Mouse (Mus musculus): ENCODE results near the gene Mapk12. TPM values are rescaled to one million over a fixed set of nuclear protein-coding genes. Genes with fewer than 3 reads are reported as not detected.

The Mapk12 gene
- polyA plus RNA-seq, 1 experiment: 12.8 TPM

DNA sequence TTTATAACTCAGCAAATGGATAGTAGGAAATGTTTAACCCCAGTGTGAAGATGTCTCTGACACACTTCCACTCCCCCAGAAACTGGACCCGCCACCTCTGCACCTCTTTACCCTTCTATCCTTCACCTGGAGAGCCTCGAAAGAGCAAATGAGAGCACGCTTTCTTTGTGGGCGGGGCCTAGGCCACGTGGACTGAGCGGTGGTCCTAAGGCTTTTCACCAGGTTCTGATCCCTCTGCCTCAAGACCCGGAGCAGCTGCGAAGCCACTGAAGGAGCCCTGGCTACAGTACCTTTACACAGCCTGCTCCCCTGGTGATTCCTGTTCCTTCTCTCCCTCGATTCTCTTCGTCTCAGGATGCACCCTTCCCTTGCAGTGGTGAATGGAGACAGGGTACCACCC is 7.0 kb upstream of the Mapk12 start:
- no peak for TF ChIP-seq POLR2A (IDR thresholded peaks at IDR 0.05; ENCODE audit: borderline replicate concordance, extremely low read depth, insufficient read depth, insufficient read length, poor library complexity, severe bottlenecking)
- no peak for TF ChIP-seq CTCF (IDR thresholded peaks at IDR 0.05; ENCODE audit: borderline replicate concordance, extremely low read depth, insufficient read depth, insufficient read length)
- peak; percentile 35 for DNase-seq (ENCODE audit: low read depth)

DNA sequence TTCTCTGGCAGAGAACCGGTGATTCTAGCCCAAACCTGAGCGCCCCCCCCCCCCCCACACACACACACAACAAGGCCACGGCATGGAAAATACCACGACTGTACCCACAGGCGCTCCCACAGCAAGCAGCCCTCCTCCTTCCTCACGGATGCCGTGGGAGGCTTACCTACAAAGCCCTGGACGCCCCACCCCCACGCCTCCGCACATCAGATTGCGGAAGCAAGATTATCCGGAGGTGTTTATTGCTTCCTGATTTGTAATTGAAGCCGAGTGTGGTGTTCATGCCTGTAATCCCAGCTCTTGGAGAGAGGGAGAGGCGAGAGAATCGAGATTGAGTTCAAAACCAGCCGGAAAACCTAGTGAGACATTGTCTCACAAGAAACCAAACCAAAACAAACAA is 6.5 kb upstream of the Mapk12 start:
- peak; percentile 60 for DNase-seq (ENCODE audit: low read depth)
- TF ChIP-seq CTCF (IDR thresholded peaks at IDR 0.05; ENCODE audit: borderline replicate concordance, extremely low read depth, insufficient read depth, insufficient read length): no peak
- no peak for TF ChIP-seq POLR2A (IDR thresholded peaks at IDR 0.05; ENCODE audit: borderline replicate concordance, extremely low read depth, insufficient read depth, insufficient read length, poor library complexity, severe bottlenecking)

GRCm38 (mm10) chr15:89146537-89146936 is 6.0 kb upstream of the Mapk12 start:
- TF ChIP-seq POLR2A (IDR thresholded peaks at IDR 0.05; ENCODE audit: borderline replicate concordance, extremely low read depth, insufficient read depth, insufficient read length, poor library complexity, severe bottlenecking) (no peak), CTCF (IDR thresholded peaks at IDR 0.05; ENCODE audit: borderline replicate concordance, extremely low read depth, insufficient read depth, insufficient read length) (no peak)
- peak; percentile 68 for DNase-seq (ENCODE audit: low read depth)

DNA sequence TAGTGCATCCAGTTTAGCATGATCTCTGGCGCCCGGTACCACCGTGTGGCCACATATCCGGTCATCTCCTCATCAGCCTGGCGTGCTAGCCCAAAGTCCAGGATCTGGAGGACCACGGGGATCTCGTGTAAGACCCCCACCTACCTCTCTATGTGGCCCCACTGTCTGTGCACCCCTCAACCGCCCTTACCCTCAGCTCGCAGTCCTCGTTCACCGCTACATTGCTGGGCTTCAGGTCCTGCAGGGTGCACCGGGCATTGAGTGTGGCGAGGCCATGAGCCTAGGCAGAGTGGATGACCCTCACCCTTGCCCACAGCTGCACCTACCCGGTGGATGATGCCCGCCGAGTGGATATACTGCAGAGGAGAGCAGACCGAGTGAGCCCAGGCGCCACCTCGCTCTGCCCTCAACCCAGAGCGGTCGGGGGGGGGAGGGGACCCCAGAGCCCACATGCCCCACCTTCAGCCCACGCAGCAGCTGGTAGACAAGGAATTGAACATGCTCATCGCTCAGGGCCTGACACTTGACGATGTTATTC is 5.4 kb upstream of the Mapk12 start:
- no peak for TF ChIP-seq CTCF (IDR thresholded peaks at IDR 0.05; ENCODE audit: borderline replicate concordance, extremely low read depth, insufficient read depth, insufficient read length)
- no peak for TF ChIP-seq POLR2A (IDR thresholded peaks at IDR 0.05; ENCODE audit: borderline replicate concordance, extremely low read depth, insufficient read depth, insufficient read length, poor library complexity, severe bottlenecking)
- no peak for DNase-seq (ENCODE audit: low read depth)

DNA sequence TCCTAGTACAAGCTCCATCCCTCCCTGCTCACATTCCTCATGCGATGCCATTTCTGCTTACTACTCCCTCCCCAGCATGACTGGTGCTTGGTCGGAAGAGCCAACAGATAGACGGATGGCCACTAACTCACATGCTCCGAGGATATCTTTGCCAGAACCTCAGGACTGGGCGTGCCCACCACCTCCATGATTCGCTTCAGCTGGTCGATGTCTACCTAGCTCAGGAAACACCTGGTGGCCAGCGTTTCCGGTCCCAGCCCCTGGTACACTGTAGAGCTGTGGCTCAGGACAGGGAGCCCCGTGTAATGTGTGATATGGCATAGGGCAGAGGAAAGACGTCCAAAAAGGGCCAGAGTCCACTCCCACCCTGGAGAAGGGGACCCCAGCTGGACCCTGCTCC is 4.5 kb upstream of the Mapk12 start:
- DNase-seq (ENCODE audit: low read depth): no peak
- TF ChIP-seq POLR2A (IDR thresholded peaks at IDR 0.05; ENCODE audit: borderline replicate concordance, extremely low read depth, insufficient read depth, insufficient read length, poor library complexity, severe bottlenecking) (no peak), CTCF (IDR thresholded peaks at IDR 0.05; ENCODE audit: borderline replicate concordance, extremely low read depth, insufficient read depth, insufficient read length) (no peak)

- DNase-seq (ENCODE audit: low read depth): no peak
- no peak for TF ChIP-seq POLR2A (IDR thresholded peaks at IDR 0.05; ENCODE audit: borderline replicate concordance, extremely low read depth, insufficient read depth, insufficient read length, poor library complexity, severe bottlenecking)
- TF ChIP-seq CTCF (IDR thresholded peaks at IDR 0.05; ENCODE audit: borderline replicate concordance, extremely low read depth, insufficient read depth, insufficient read length): no peak
Observed at GRCm38 (mm10) chr15:89143134-89143533, 2.6 kb upstream of the Mapk12 start.

- TF ChIP-seq POLR2A (IDR thresholded peaks at IDR 0.05; ENCODE audit: borderline replicate concordance, extremely low read depth, insufficient read depth, insufficient read length, poor library complexity, severe bottlenecking) (no peak), CTCF (IDR thresholded peaks at IDR 0.05; ENCODE audit: borderline replicate concordance, extremely low read depth, insufficient read depth, insufficient read length) (no peak)
- no peak for DNase-seq (ENCODE audit: low read depth)
Observed at GRCm38 (mm10) chr15:89141905-89142304, 1.4 kb upstream of the Mapk12 start.

DNA sequence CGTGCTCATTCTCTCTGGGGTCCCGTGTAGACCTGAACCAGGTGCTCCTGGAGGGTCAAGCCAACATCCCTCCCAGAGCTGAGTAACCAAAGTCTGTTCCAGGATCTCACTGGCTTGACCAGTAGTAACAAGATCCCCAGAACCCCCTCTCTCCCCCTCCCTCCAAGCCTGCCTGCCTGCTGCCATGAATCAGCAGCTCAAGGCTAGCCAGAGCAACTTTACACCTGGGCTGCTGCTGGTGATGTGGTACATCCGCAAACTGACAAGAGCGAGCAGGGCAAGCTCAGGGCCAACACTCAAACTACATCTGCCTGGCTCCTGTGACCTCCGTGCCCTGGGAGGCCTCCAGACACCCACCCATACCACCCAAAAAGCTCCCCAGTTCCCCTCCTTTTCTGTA is 940 bp upstream of the Mapk12 start:
- DNase-seq (ENCODE audit: low read depth): no peak
- TF ChIP-seq POLR2A (IDR thresholded peaks at IDR 0.05; ENCODE audit: borderline replicate concordance, extremely low read depth, insufficient read depth, insufficient read length, poor library complexity, severe bottlenecking): no peak
- no peak for TF ChIP-seq CTCF (IDR thresholded peaks at IDR 0.05; ENCODE audit: borderline replicate concordance, extremely low read depth, insufficient read depth, insufficient read length)

DNA sequence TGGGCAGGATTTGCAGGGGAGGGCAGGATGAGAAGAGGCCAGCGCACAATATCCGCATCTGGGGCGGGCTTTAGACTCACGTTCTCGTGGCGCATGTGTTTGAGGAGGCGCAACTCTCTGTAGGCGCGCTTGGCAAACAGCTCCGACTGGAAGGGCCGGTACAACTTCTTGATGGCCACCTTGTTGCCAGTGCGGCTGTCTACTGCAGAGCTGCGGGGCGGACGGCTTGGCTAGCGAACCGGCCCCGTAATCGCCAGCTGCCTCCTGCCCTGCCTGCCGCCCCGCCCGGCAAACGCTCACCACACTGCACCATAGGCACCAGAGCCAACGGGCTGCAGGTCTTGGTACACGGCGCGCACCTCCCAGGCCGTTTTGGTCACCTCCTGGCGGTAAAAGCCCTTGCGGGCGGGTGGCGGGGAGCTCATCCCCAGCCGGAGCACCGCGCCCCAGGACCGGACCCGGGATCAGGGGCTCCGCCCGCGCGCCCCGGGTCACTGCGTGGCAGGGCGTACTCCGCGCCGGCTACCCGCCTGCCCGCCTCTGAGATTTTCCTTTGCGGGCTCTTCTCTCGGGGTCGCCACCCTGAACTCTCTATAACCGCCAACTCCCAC is 350 bp downstream of the Mapk12 start:
- DNase-seq (ENCODE audit: low read depth): peak; percentile 47
- TF ChIP-seq POLR2A (IDR thresholded peaks at IDR 0.05; ENCODE audit: borderline replicate concordance, extremely low read depth, insufficient read depth, insufficient read length, poor library complexity, severe bottlenecking): no peak

DNA sequence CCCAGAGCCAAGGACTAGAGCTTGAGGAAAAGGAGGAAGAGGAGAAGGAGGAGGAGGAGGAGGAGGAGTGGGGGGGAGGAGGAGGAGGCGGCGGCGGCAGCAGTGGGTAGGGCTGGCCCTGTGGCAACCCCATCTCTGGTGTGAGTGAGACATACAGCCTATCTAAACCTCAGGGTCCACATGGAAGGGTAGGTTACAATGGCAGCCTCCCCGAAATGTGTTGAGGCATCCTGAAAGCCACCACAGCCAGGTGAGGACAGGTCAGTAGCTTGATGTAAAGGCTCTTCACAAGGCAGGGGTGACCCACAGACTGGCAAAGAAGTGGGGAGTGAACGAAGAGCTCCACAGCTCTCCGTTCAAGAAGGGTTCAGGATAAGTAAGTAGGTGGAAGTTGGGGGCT is 2.0 kb downstream of the Mapk12 start:
- TF ChIP-seq CTCF (IDR thresholded peaks at IDR 0.05; ENCODE audit: borderline replicate concordance, extremely low read depth, insufficient read depth, insufficient read length): no peak
- TF ChIP-seq POLR2A (IDR thresholded peaks at IDR 0.05; ENCODE audit: borderline replicate concordance, extremely low read depth, insufficient read depth, insufficient read length, poor library complexity, severe bottlenecking): no peak

DNA sequence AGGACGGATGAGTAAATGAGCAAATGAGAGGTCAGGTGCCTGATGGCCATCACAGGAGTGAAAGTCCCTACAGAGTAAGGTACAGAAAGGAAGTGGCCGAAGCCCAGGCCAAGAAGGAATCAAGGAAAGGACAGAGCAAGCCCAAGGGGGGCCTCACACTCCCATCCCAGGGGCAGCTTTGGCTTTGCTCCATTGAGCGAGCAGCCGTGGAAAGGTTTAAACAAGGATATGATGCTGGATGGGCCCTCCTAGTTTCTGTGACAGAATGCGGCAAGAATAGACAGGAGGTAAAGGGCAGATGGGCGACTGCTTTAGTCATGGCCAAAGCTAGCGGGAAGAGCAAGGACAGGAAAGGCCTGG is 2.5 kb downstream of the Mapk12 start:
- TF ChIP-seq CTCF (IDR thresholded peaks at IDR 0.05; ENCODE audit: borderline replicate concordance, extremely low read depth, insufficient read depth, insufficient read length): no peak
- no peak for TF ChIP-seq POLR2A (IDR thresholded peaks at IDR 0.05; ENCODE audit: borderline replicate concordance, extremely low read depth, insufficient read depth, insufficient read length, poor library complexity, severe bottlenecking)
- DNase-seq (ENCODE audit: low read depth): no peak

More for the DNA sequence above, 2.0 kb downstream of the Mapk12 start:
- DNase-seq (ENCODE audit: low read depth): no peak

- no peak for DNase-seq (ENCODE audit: low read depth)
- TF ChIP-seq CTCF (IDR thresholded peaks at IDR 0.05; ENCODE audit: borderline replicate concordance, extremely low read depth, insufficient read depth, insufficient read length): no peak
Observed at GRCm38 (mm10) chr15:89137378-89138045, 3.0 kb downstream of the Mapk12 start.

Measured in brain, embryonic 14.5 days (tissue).